Mouse (Mus musculus) embryonic facial prominence, embryonic 12.5 days (tissue): ENCODE measurements around the gene Snrpd3. TPM values are rescaled to one million over a fixed set of nuclear protein-coding genes. Genes with fewer than 3 reads are reported as not detected.
"Not testable (repeated sequence)": the region's sequence is repeated elsewhere in the genome, so short reads cannot be mapped to it uniquely, and the experiment has no call there.

Source experiments
- ATAC-seq: fragments of 200-750 bp; cut with Nextera tagmentation; 2 replicates; pipeline ENCODE4 v1.8.0; 2017; ENCODE audit not compliant: insufficient number of reproducible peaks, insufficient read depth, low FRiP score, low TSS enrichment
- H3K27ac ChIP-seq: fragments of 300-500 bp; sonication (generic); 2 replicates; pipeline ENCODE4 v1.5.1; 2016; ENCODE audit warnings: mild to moderate bottlenecking
- H3K27me3 ChIP-seq: fragments of 300-500 bp; sonication (generic); 2 replicates; pipeline ENCODE4 v1.6.1; 2016; ENCODE audit warnings: mild to moderate bottlenecking, moderate library complexity
- H3K36me3 ChIP-seq: fragments of 300-500 bp; sonication (generic); 2 replicates; pipeline ENCODE4 v1.6.1; 2016; ENCODE audit warnings: mild to moderate bottlenecking
- H3K4me1 ChIP-seq: fragments of 300-500 bp; sonication (generic); 2 replicates; pipeline ENCODE4 v1.6.1; 2016
- H3K4me2 ChIP-seq: fragments of 300-500 bp; sonication (generic); replicated peaks from 2 replicates; pipeline ENCODE4 v1.6.1; 2016; ENCODE audit warnings: mild to moderate bottlenecking, moderate library complexity
- H3K4me3 ChIP-seq: fragments of 300-500 bp; sonication (generic); 2 replicates; pipeline ENCODE4 v1.5.1; 2016; ENCODE audit warnings: mild to moderate bottlenecking
- H3K9ac ChIP-seq: fragments of 300-500 bp; sonication (generic); 2 replicates; pipeline ENCODE4 v1.6.1; 2016; ENCODE audit warnings: mild to moderate bottlenecking, moderate library complexity
- H3K9me3 ChIP-seq: fragments of 300-500 bp; sonication (generic); 2 replicates; pipeline ENCODE4 v1.6.1; 2016; ENCODE audit warnings: mild to moderate bottlenecking, moderate library complexity
- WGBS: fragments of 180-500 bp; shearing (Covaris S2); methylation state at CpG from one replicate; pipeline ENCODE4 v1.1.7; 2016; 5-methylcytosine and 5-hydroxymethylcytosine counted together
- polyA plus RNA-seq: library from polyadenylated mRNA; unstranded; fragments of >200 nt; fragmentation: Nextera tagmentation; extraction: Ambion mirVana; gene quantifications from 2 replicates; pipeline ENCODE4 v1.2.1, GENCODE M21; 2016

The Snrpd3 gene
- polyA plus RNA-seq, 1 experiment from 2014 or later: 167 TPM

- no peak for ATAC-seq
- no peak overlapping the region for H3K9ac ChIP-seq
- H3K27me3 ChIP-seq: no peaks in the 10 kb centered on the region
- no peaks in the 10 kb centered on the region for H3K9me3 ChIP-seq
- WGBS: 92% methylated on average over 7 of the region's 7 CpGs
- H3K4me3 ChIP-seq: no peak overlapping the region
- H3K36me3 ChIP-seq: peaks cover 26% of the 10 kb centered on the region
- no peak overlapping the region for H3K4me2 ChIP-seq
- no peaks in the 10 kb centered on the region for H3K4me1 ChIP-seq
- H3K27ac ChIP-seq: no peak overlapping the region
These were observed 13.7 kb upstream of the Snrpd3 start for GRCm38 (mm10) chr10:75503692-75504091.

- WGBS: 79% methylated on average over 8 of the region's 8 CpGs
- H3K27ac ChIP-seq: no peak overlapping the region
- H3K4me1 ChIP-seq: no peaks in the 10 kb centered on the region
- peaks cover 33% of the 10 kb centered on the region for H3K36me3 ChIP-seq
- H3K9me3 ChIP-seq: no peaks in the 10 kb centered on the region
- H3K4me2 ChIP-seq: no peak overlapping the region
- no peak overlapping the region for H3K4me3 ChIP-seq
- H3K27me3 ChIP-seq: no peaks in the 10 kb centered on the region
- H3K9ac ChIP-seq: no peak overlapping the region
- no peak for ATAC-seq
These were observed 12.9 kb upstream of the Snrpd3 start for GRCm38 (mm10) chr10:75504234-75505129.

- H3K9me3 ChIP-seq: no peaks in the 10 kb centered on the region
- H3K27ac ChIP-seq: no peak overlapping the region
- 78% methylated on average over 3 of the region's 3 CpGs for WGBS
- H3K36me3 ChIP-seq: peaks cover 40% of the 10 kb centered on the region
- ATAC-seq: no peak
- H3K27me3 ChIP-seq: no peaks in the 10 kb centered on the region
- no peaks in the 10 kb centered on the region for H3K4me1 ChIP-seq
- no peak overlapping the region for H3K9ac ChIP-seq
- H3K4me3 ChIP-seq: no peak overlapping the region
- no peak overlapping the region for H3K4me2 ChIP-seq
These were observed 12.2 kb upstream of the Snrpd3 start for GRCm38 (mm10) chr10:75505130-75505495.

GRCm38 (mm10) chr10:75505928-75506327 lies 11.4 kb upstream of the Snrpd3 start:
- peaks cover 48% of the 10 kb centered on the region for H3K36me3 ChIP-seq
- ATAC-seq, H3K4me2 ChIP-seq, H3K9ac ChIP-seq, H3K4me1 ChIP-seq, H3K9me3 ChIP-seq, H3K27ac ChIP-seq, H3K27me3 ChIP-seq, H3K4me3 ChIP-seq: not testable (repeated sequence)
- WGBS: 93% methylated on average over 3 of the region's 3 CpGs

- peaks cover 60% of the 10 kb centered on the region for H3K36me3 ChIP-seq
These were observed 6.9 kb upstream of the Snrpd3 start for GRCm38 (mm10) chr10:75510446-75510845.

GRCm38 (mm10) chr10:75511060-75511459 lies 6.3 kb upstream of the Snrpd3 start:
- WGBS: 86% methylated on average over 9 of the region's 9 CpGs
- no peaks in the 10 kb centered on the region for H3K9me3 ChIP-seq
- no peak overlapping the region for H3K4me3 ChIP-seq
- peaks cover 60% of the 10 kb centered on the region for H3K36me3 ChIP-seq
- no peak overlapping the region for H3K27ac ChIP-seq
- no peak overlapping the region for H3K9ac ChIP-seq
- H3K27me3 ChIP-seq: no peaks in the 10 kb centered on the region
- H3K4me1 ChIP-seq: peaks cover 7% of the 10 kb centered on the region
- no peak for ATAC-seq
- no peak overlapping the region for H3K4me2 ChIP-seq

More at GRCm38 (mm10) chr10:75510446-75510845, 6.9 kb upstream of the Snrpd3 start:
- Histone ChIP-seq H3K4me1 (peaks cover 1% of the 10 kb centered on the region), H3K4me3 (no peak overlapping the region), H3K27ac (no peak overlapping the region), H3K4me2 (no peak overlapping the region), H3K9me3 (no peaks in the 10 kb centered on the region), H3K27me3 (no peaks in the 10 kb centered on the region), H3K9ac (no peak overlapping the region)
- 91% methylated on average over 7 of the region's 7 CpGs for WGBS
- no peak for ATAC-seq

- ATAC-seq: no peak
- no peak overlapping the region for H3K4me3 ChIP-seq
- 95% methylated on average over 7 of the region's 7 CpGs for WGBS
- no peak overlapping the region for H3K9ac ChIP-seq
- no peaks in the 10 kb centered on the region for H3K9me3 ChIP-seq
- H3K27ac ChIP-seq: no peak overlapping the region
- H3K4me1 ChIP-seq: peaks cover 11% of the 10 kb centered on the region
- H3K4me2 ChIP-seq: no peak overlapping the region
- H3K27me3 ChIP-seq: no peaks in the 10 kb centered on the region
- peaks cover 52% of the 10 kb centered on the region for H3K36me3 ChIP-seq
These were observed 5.5 kb upstream of the Snrpd3 start for GRCm38 (mm10) chr10:75511897-75512296.

- H3K9me3 ChIP-seq: no peaks in the 10 kb centered on the region
- no peak overlapping the region for H3K4me3 ChIP-seq
- no peaks in the 10 kb centered on the region for H3K27me3 ChIP-seq
- WGBS: 80% methylated on average over 7 of the region's 7 CpGs
- no peak overlapping the region for H3K27ac ChIP-seq
- no peak for ATAC-seq
- H3K4me2 ChIP-seq: no peak overlapping the region
- no peak overlapping the region for H3K9ac ChIP-seq
- peaks cover 43% of the 10 kb centered on the region for H3K36me3 ChIP-seq
- H3K4me1 ChIP-seq: peaks cover 11% of the 10 kb centered on the region
These were observed 4.6 kb upstream of the Snrpd3 start for GRCm38 (mm10) chr10:75512796-75513195.

- WGBS: 88% methylated on average over 8 of the region's 8 CpGs
- no peaks in the 10 kb centered on the region for H3K27me3 ChIP-seq
- no peak overlapping the region for H3K9ac ChIP-seq
- no peaks in the 10 kb centered on the region for H3K9me3 ChIP-seq
- no peak overlapping the region for H3K4me3 ChIP-seq
- peaks cover 11% of the 10 kb centered on the region for H3K4me1 ChIP-seq
- no peak overlapping the region for H3K4me2 ChIP-seq
- ATAC-seq: no peak
- H3K27ac ChIP-seq: no peak overlapping the region
- H3K36me3 ChIP-seq: peaks cover 36% of the 10 kb centered on the region
These were observed 3.9 kb upstream of the Snrpd3 start for GRCm38 (mm10) chr10:75513306-75514067.

- Histone ChIP-seq H3K27me3 (no peaks in the 10 kb centered on the region), H3K4me3 (no peak overlapping the region), H3K9me3 (no peaks in the 10 kb centered on the region), H3K9ac (no peak overlapping the region), H3K4me1 (peaks cover 20% of the 10 kb centered on the region), H3K27ac (no peak overlapping the region), H3K4me2 (no peak overlapping the region), H3K36me3 (peaks cover 30% of the 10 kb centered on the region)
- ATAC-seq: no peak
- WGBS: 73% methylated on average over 7 of the region's 7 CpGs
These were observed 3.0 kb upstream of the Snrpd3 start for GRCm38 (mm10) chr10:75514361-75514760.

- Histone ChIP-seq H3K4me1 (peaks cover 22% of the 10 kb centered on the region), H3K27me3 (no peaks in the 10 kb centered on the region), H3K4me2 (peak overlapping the region; percentile 73), H3K36me3 (peaks cover 29% of the 10 kb centered on the region), H3K4me3 (0 out of 2 replicates have a peak overlapping the region, but pooled peaks have one; percentile 89), H3K9ac (no peak overlapping the region), H3K27ac (no peak overlapping the region), H3K9me3 (no peaks in the 10 kb centered on the region)
- no peak for ATAC-seq
- WGBS: 48% methylated on average over 4 of the region's 4 CpGs
These were observed 1.9 kb upstream of the Snrpd3 start for GRCm38 (mm10) chr10:75515216-75516037.
